Mouse (Mus musculus) CH12.LX (cell line): ENCODE data around the gene Lpcat3. TPM values are rescaled to one million over a fixed set of nuclear protein-coding genes. Genes with fewer than 3 reads are reported as not detected.

Experiments used
- DNase-seq: peaks from one replicate; pipeline ENCODE4 v3.0.0-alpha.2; 2013; ENCODE audit errors: extremely low read depth
- H3K27ac ChIP-seq: 2 replicates; pipeline ENCODE4 v1.5.1; 2012; ENCODE audit warnings: low read depth, mild to moderate bottlenecking, control low read depth, moderate library complexity; ENCODE audit not compliant: insufficient read depth
- H3K27me3 ChIP-seq: replicated peaks from 2 replicates; pipeline ENCODE3; 2012; ENCODE audit warnings: inconsistent platforms
- H3K36me3 ChIP-seq, 2 experiments: replicated peaks in 1 of 2; 2 replicates each; pipeline versions ENCODE3 to v1.6.1; 2012; ENCODE audit warnings: inconsistent platforms in 1 of 2, low read length in 1 of 2, mild to moderate bottlenecking in 1 of 2, mixed read lengths in 1 of 2, moderate library complexity in 1 of 2; ENCODE audit not compliant: control insufficient read depth in 1 of 2, insufficient read depth in 1 of 2
- H3K4me1 ChIP-seq, 2 experiments: 2 replicates each; pipeline ENCODE4 v1.6.1; 2012; ENCODE audit warnings: inconsistent platforms in 1 of 2, moderate library complexity in 1 of 2; ENCODE audit not compliant: insufficient read depth in 2 of 2, control insufficient read depth in 1 of 2
- H3K4me2 ChIP-seq: 2 replicates; pipeline ENCODE4 v1.6.1; 2012; ENCODE audit warnings: low read depth, mild to moderate bottlenecking, control low read depth; ENCODE audit not compliant: poor library complexity, insufficient read depth, severe bottlenecking
- H3K4me3 ChIP-seq, 3 experiments: fragments of 150-350 bp in 1 of 3; sonication (generic) in 1 of 3; replicated peaks in 1 of 3; 2 replicates each; pipeline versions ENCODE3 to v1.5.1; 2011 to 2012; ENCODE audit warnings: low read depth in 2 of 3, low read length in 2 of 3, mild to moderate bottlenecking in 2 of 3, moderate library complexity in 2 of 3, control low read depth in 1 of 3, improper control_type of control experiment in 1 of 3, inconsistent platforms in 1 of 3, mixed read lengths in 1 of 3; ENCODE audit not compliant: poor library complexity in 1 of 3
- H3K79me2 ChIP-seq: replicated peaks from 2 replicates; pipeline ENCODE4 v1.6.1; 2012; ENCODE audit warnings: mild to moderate bottlenecking, moderate library complexity; ENCODE audit not compliant: control insufficient read depth, poor library complexity, insufficient read depth, severe bottlenecking; ENCODE audit errors: extremely low read depth
- H3K9ac ChIP-seq: 2 replicates; pipeline ENCODE4 v1.6.1; 2012; ENCODE audit warnings: low read depth, mild to moderate bottlenecking, control low read depth, moderate library complexity; ENCODE audit not compliant: insufficient read depth
- H3K9me3 ChIP-seq: replicated peaks from 2 replicates; pipeline ENCODE3; 2012; ENCODE audit warnings: low read length, inconsistent platforms, mixed read lengths
- BHLHE40 ChIP-seq: IDR thresholded peaks from 2 replicates; pipeline ENCODE4 v1.6.1; 2011; ENCODE audit warnings: mild to moderate bottlenecking, low read depth, low read length, improper control_type of control experiment
- CHD1 ChIP-seq: IDR thresholded peaks from 2 replicates; pipeline ENCODE4 v1.6.1; 2012; ENCODE audit warnings: low read depth, low read length, improper control_type of control experiment, inconsistent platforms
- CHD2 ChIP-seq: IDR thresholded peaks from 2 replicates; pipeline ENCODE4 v1.6.1; 2011; ENCODE audit warnings: low read length, improper control_type of control experiment
- CTCF ChIP-seq, 2 experiments: IDR thresholded peaks in 1 of 2; conservative IDR thresholded peaks in 1 of 2; 2 replicates each; pipeline ENCODE4 v1.5.1; 2011 to 2012; ENCODE audit warnings: low read depth in 2 of 2, low read length in 2 of 2, improper control_type of control experiment in 1 of 2, inconsistent platforms in 1 of 2, mild to moderate bottlenecking in 1 of 2, moderate library complexity in 1 of 2
- E2F4 ChIP-seq: IDR thresholded peaks from 2 replicates; pipeline ENCODE4 v1.6.1; 2011; ENCODE audit warnings: low read depth, low read length, improper control_type of control experiment; ENCODE audit not compliant: insufficient replicate concordance
- ELF1 ChIP-seq: IDR thresholded peaks from 2 replicates; pipeline ENCODE4 v1.6.1; 2014; ENCODE audit warnings: low read depth, mild to moderate bottlenecking, inconsistent platforms, low read length, improper control_type of control experiment
- EP300 ChIP-seq: IDR thresholded peaks from 2 replicates; pipeline ENCODE4 v1.6.1; 2011; ENCODE audit warnings: low read length, improper control_type of control experiment
- ETS1 ChIP-seq: conservative IDR thresholded peaks from 2 replicates; pipeline ENCODE4 v1.6.1; 2012; ENCODE audit warnings: low read depth, mild to moderate bottlenecking, inconsistent platforms, low read length, improper control_type of control experiment, moderate library complexity
- HCFC1 ChIP-seq: IDR thresholded peaks from 2 replicates; pipeline ENCODE4 v1.6.1; 2012; ENCODE audit warnings: low read depth, mild to moderate bottlenecking, inconsistent platforms, low read length, improper control_type of control experiment
- JUND ChIP-seq: conservative IDR thresholded peaks from 2 replicates; pipeline ENCODE4 v1.6.1; 2011; ENCODE audit warnings: low read depth, low read length, improper control_type of control experiment
- KAT2A ChIP-seq: IDR thresholded peaks from 2 replicates; pipeline ENCODE4 v1.6.1; 2012; ENCODE audit warnings: low read length, improper control_type of control experiment, inconsistent platforms; ENCODE audit not compliant: insufficient replicate concordance
- MAFK ChIP-seq: IDR thresholded peaks from 2 replicates; pipeline ENCODE4 v1.6.1; 2011; ENCODE audit warnings: low read length, improper control_type of control experiment; ENCODE audit not compliant: insufficient replicate concordance
- MEF2A ChIP-seq: IDR thresholded peaks from 2 replicates; pipeline ENCODE4 v1.6.1; 2014; ENCODE audit warnings: low read depth, mild to moderate bottlenecking, inconsistent platforms, low read length, improper control_type of control experiment, borderline replicate concordance
- MXI1 ChIP-seq: IDR thresholded peaks from 2 replicates; pipeline ENCODE4 v1.6.1; 2011; ENCODE audit warnings: mild to moderate bottlenecking, low read depth, low read length, improper control_type of control experiment
- MYC ChIP-seq: IDR thresholded peaks from 2 replicates; pipeline ENCODE4 v1.6.1; 2011; ENCODE audit warnings: low read depth, mild to moderate bottlenecking, improper control_type of control experiment, low read length
- NELFE ChIP-seq: IDR thresholded peaks from 2 replicates; pipeline ENCODE4 v1.6.1; 2011; ENCODE audit warnings: low read depth, low read length, improper control_type of control experiment
- NRF1 ChIP-seq: IDR thresholded peaks from 2 replicates; pipeline ENCODE4 v1.6.1; 2014; ENCODE audit warnings: low read depth, mild to moderate bottlenecking, inconsistent platforms, low read length, improper control_type of control experiment, moderate library complexity
- PAX5 ChIP-seq: IDR thresholded peaks from 2 replicates; pipeline ENCODE4 v1.6.1; 2012; ENCODE audit warnings: low read length, inconsistent platforms, mixed read lengths
- POLR2A ChIP-seq: IDR thresholded peaks from 2 replicates; pipeline ENCODE4 v1.6.1; 2011; ENCODE audit warnings: low read depth, mild to moderate bottlenecking, improper control_type of control experiment, low read length
- POLR2AphosphoS2 ChIP-seq: IDR thresholded peaks from 2 replicates; pipeline ENCODE4 v1.6.1; 2011; ENCODE audit warnings: low read depth, low read length, improper control_type of control experiment
- RCOR1 ChIP-seq: conservative IDR thresholded peaks from 2 replicates; pipeline ENCODE4 v1.6.1; 2012; ENCODE audit warnings: low read depth, mild to moderate bottlenecking, inconsistent platforms, low read length, improper control_type of control experiment
- SIN3A ChIP-seq: IDR thresholded peaks from 2 replicates; pipeline ENCODE4 v1.6.1; 2012; ENCODE audit warnings: low read length, improper control_type of control experiment, inconsistent platforms
- SMC3 ChIP-seq: IDR thresholded peaks from 2 replicates; pipeline ENCODE4 v1.6.1; 2011; ENCODE audit warnings: low read depth, low read length, improper control_type of control experiment
- TBP ChIP-seq: conservative IDR thresholded peaks from 2 replicates; pipeline ENCODE4 v1.6.1; 2011; ENCODE audit warnings: low read depth, low read length, improper control_type of control experiment
- TCF12 ChIP-seq: IDR thresholded peaks from 2 replicates; pipeline ENCODE4 v1.6.1; 2014; ENCODE audit warnings: low read depth, mild to moderate bottlenecking, inconsistent platforms, low read length, improper control_type of control experiment
- UBTF ChIP-seq: IDR thresholded peaks from 2 replicates; pipeline ENCODE4 v1.6.1; 2012; ENCODE audit warnings: low read depth, mild to moderate bottlenecking, inconsistent platforms, low read length, improper control_type of control experiment, moderate library complexity
- USF1 ChIP-seq: IDR thresholded peaks from 2 replicates; pipeline ENCODE4 v1.6.1; 2014; ENCODE audit warnings: low read depth, mild to moderate bottlenecking, inconsistent platforms, low read length, improper control_type of control experiment
- USF2 ChIP-seq: conservative IDR thresholded peaks from 2 replicates; pipeline ENCODE4 v1.6.1; 2011; ENCODE audit warnings: low read depth, low read length, improper control_type of control experiment
- ZKSCAN1 ChIP-seq: IDR thresholded peaks from 2 replicates; pipeline ENCODE4 v1.6.1; 2012; ENCODE audit warnings: low read depth, inconsistent platforms, low read length, improper control_type of control experiment, borderline replicate concordance
- ZNF384 ChIP-seq: IDR thresholded peaks from 2 replicates; pipeline ENCODE4 v1.6.1; 2012; ENCODE audit warnings: low read depth, low read length, improper control_type of control experiment, inconsistent platforms
- dilution Hi-C: fragments of 300-500 bp; cut with MboI; formaldehyde crosslinking; loops from 2 replicates; pipeline ENCODE4 v1.14.3; 2020; ENCODE audit warnings: low sequenced_read_pairs; ENCODE audit not compliant: extremely low pct_unique_long_range_greater_than_20kb, extremely low pct_ligation_motif_present
- in situ Hi-C: fragments of 300-500 bp; cut with MboI; formaldehyde crosslinking; loops from 3 replicates; pipeline ENCODE4 v1.14.3; 2019; ENCODE audit warnings: low sequenced_read_pairs, low pct_ligation_motif_present, low pct_unique_long_range_greater_than_20kb, mixed read lengths
- polyA plus RNA-seq: library from polyadenylated mRNA; unstranded; fragments of >175 nt; gene quantifications from 2 replicates; pipeline ENCODE4 v1.2.1, GENCODE M21; 2012; ENCODE audit warnings: low read depth; ENCODE audit not compliant: insufficient read length
- total RNA-seq, 2 experiments: library from RNA; depleted of rRNA; stranded (reverse); fragments of 300-350 nt in 1 of 2; fragments of >200 nt in 1 of 2; gene quantifications; 2 replicates each; pipeline ENCODE4 v1.2.3; 2012 to 2014

Lpcat3 gene
- total and polyA plus RNA-seq, 3 experiments, result 52.9 to 113 (median 77.0) TPM

GRCm38 (mm10) chr6:124719354-124719978, 56.6 kb downstream of the Lpcat3 start:
- Histone ChIP-seq H3K27ac (no peak overlapping the region), H3K9me3 (no peaks in the 10 kb centered on the region), H3K4me2 (no peak overlapping the region), H3K79me2 (peaks cover 5% of the 10 kb centered on the region), H3K4me3 (no peak overlapping the region), H3K4me1 (peaks cover 36 to 80% of the 10 kb centered on the region in 2 experiments), H3K9ac (no peak overlapping the region), H3K36me3 (peaks cover 45 to 88% of the 10 kb centered on the region in 2 experiments), H3K27me3 (no peaks in the 10 kb centered on the region)
- no peak for TF ChIP-seq NELFE
- TF ChIP-seq CTCF (conservative IDR thresholded peaks at IDR 0.05 in 1 of 2, IDR thresholded peaks at IDR 0.05 in 1 of 2; ENCODE audit: low read depth in 2 of 2, low read length in 2 of 2), result no peak
- no peak for TF ChIP-seq MYC
- no peak for TF ChIP-seq UBTF
- no peak for TF ChIP-seq ZNF384
- TF ChIP-seq ELF1, result no peak
- no peak for TF ChIP-seq MXI1
- TF ChIP-seq POLR2A, result no peak
- TF ChIP-seq MAFK, result no peak
- TF ChIP-seq JUND, result no peak
- TF ChIP-seq KAT2A, result no peak
- no peak for TF ChIP-seq E2F4
- no peak for TF ChIP-seq NRF1
- TF ChIP-seq EP300, result no peak
- no peak for TF ChIP-seq USF1
- TF ChIP-seq PAX5, result no peak
- no peak for TF ChIP-seq SIN3A
- in situ Hi-C loops (no loop called here), dilution Hi-C loops (no loop called here)
- no peak for DNase-seq

DNA sequence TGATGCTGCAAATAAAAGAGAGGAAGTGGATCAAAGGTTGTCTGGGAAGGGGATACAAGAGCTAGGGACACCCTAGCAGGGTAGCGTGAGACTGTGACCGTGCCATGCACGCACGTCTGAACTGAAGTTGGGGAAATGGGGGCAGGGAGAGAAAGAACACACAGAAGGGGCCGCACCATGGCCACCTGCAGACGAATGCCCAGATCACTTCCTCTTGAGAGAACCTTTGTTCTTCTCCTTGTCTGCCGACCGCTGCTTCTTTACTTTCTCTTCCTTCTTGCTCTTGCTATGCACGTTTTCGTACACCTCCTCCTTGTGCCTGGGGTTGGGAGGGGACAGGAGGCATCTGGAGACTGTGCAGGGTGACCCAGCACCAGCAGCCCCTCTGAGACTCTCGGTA, 58.1 kb downstream of the Lpcat3 start:
- in situ Hi-C loops, result no loop called here
- dilution Hi-C loops, result no loop called here
- Histone ChIP-seq H3K27me3 (no peaks in the 10 kb centered on the region), H3K4me1 (peaks cover 48 to 84% of the 10 kb centered on the region in 2 experiments), H3K79me2 (no peaks in the 10 kb centered on the region), H3K27ac (peak overlapping the region; percentile 88), H3K4me3 (peak overlapping the region in 1 of 3 experiments; percentile 31), H3K36me3 (peaks cover 45 to 88% of the 10 kb centered on the region in 2 experiments), H3K9ac (peak overlapping the region; percentile 21), H3K9me3 (no peaks in the 10 kb centered on the region), H3K4me2 (peak overlapping the region; percentile 22; the same call in 1 of the 2 replicates)
- DNase-seq, result peak; percentile 92
- TF ChIP-seq RCOR1 (peak; percentile 79), CTCF (conservative IDR thresholded peaks at IDR 0.05 in 1 of 2, IDR thresholded peaks at IDR 0.05 in 1 of 2; ENCODE audit: low read depth in 2 of 2, low read length in 2 of 2) (no peak), ZNF384 (peak; percentile 18; the same call in 1 of the 2 replicates), MAFK (0 out of 2 replicates have a peak, but pooled peaks have one; percentile 10), USF1 (no peak), SIN3A (peak; percentile 66), TBP (peak; percentile 73), ZKSCAN1 (no peak), POLR2AphosphoS2 (peak; percentile 61; the same call in 1 of the 2 replicates), MEF2A (peak; percentile 73; the same call in 1 of the 2 replicates), USF2 (no peak), EP300 (peak; percentile 87), MYC (peak; percentile 91), ELF1 (peak; percentile 75; the same call in 1 of the 2 replicates), NRF1 (no peak), NELFE (peak; percentile 28; the same call in 1 of the 2 replicates), HCFC1 (peak; percentile 42), TCF12 (peak; percentile 96), UBTF (no peak), CHD1 (no peak), POLR2A (peak; percentile 67), CHD2 (peak; percentile 86), SMC3 (peak; percentile 28; the same call in 1 of the 2 replicates), ETS1 (peak; percentile 87), BHLHE40 (peak; percentile 98)
